Mouse (Mus musculus): ENCODE measurements around the gene Vmp1. TPM values are rescaled to one million over a fixed set of nuclear protein-coding genes. Genes with fewer than 3 reads are reported as not detected.

Vmp1 gene
- polyA plus RNA-seq, 1 experiment from 2014 or later, result 99.0 TPM

- no peaks in the 10 kb centered on the region for H3K27me3 ChIP-seq
- peaks cover 2% of the 10 kb centered on the region; the same call in 1 of the 2 replicates for H3K36me3 ChIP-seq
- no peak for ATAC-seq (replicated peaks)
- H3K27ac ChIP-seq (replicated peaks), result no peak overlapping the region
- no peak overlapping the region for H3K4me2 ChIP-seq (replicated peaks)
- H3K9ac ChIP-seq (replicated peaks), result no peak overlapping the region
- H3K9me3 ChIP-seq, result no peaks in the 10 kb centered on the region
- WGBS, result 85% methylated on average over 4 of the region's 4 CpGs
- H3K4me1 ChIP-seq, result no peaks in the 10 kb centered on the region
- H3K4me3 ChIP-seq, result no peak overlapping the region
Measured at GRCm38 (mm10) chr11:86558258-86558657, 125.4 kb downstream of the Vmp1 start.

DNA sequence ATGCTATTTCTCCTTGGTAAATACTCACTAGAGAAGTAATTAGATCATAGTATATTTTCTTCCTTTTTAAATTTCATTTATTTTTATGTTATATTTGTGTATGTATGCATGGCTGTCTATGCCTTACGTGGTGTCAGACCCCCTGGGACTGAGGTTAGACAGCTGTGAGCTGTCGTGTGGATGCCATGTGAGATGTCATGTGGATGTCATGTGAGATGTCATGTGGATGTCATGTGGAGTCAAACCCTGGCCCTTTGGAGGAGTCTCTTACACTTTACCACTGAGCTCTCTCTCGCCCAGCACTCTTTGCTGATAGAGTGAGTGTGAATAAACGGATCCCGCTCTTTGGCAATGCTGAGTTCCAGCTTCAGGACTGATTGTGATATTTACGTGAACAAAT is 130.1 kb downstream of the Vmp1 start:
- H3K27ac ChIP-seq (replicated peaks), result no peak overlapping the region
- no peaks in the 10 kb centered on the region for H3K27me3 ChIP-seq
- WGBS, result 93% methylated on average over 6 of the region's 6 CpGs
- no peak for ATAC-seq (replicated peaks)
- H3K4me3 ChIP-seq, result no peak overlapping the region
- H3K9me3 ChIP-seq, result no peaks in the 10 kb centered on the region
- no peak overlapping the region for H3K9ac ChIP-seq (replicated peaks)
- H3K4me1 ChIP-seq, result no peaks in the 10 kb centered on the region
- peaks cover 17% of the 10 kb centered on the region for H3K36me3 ChIP-seq
- no peak overlapping the region for H3K4me2 ChIP-seq (replicated peaks)

DNA sequence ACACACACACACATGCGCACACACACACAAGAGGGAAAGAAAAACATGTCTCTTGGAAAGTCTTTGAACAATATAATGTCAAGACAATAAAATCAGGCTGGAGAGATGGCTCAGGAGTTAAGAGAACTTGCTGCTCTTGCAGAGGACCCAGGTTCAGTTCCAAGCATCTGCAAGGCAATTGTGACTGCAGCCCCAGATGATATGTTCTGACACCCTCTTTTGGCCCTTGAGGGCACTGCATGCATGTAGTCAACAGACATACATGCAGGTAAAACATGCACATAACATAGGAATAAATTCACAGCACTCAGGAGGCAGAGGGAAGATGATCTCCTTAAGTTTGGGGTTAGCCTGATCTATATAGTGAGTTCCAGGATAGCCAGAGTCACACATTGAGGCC is 136.2 kb downstream of the Vmp1 start:
- no peak overlapping the region for H3K9ac ChIP-seq (replicated peaks)
- H3K4me3 ChIP-seq, result no peak overlapping the region
- H3K9me3 ChIP-seq, result no peaks in the 10 kb centered on the region
- peaks cover 24% of the 10 kb centered on the region for H3K4me1 ChIP-seq
- H3K27ac ChIP-seq (replicated peaks), result no peak overlapping the region
- H3K36me3 ChIP-seq, result peaks cover 15% of the 10 kb centered on the region; the same call in 1 of the 2 replicates
- H3K27me3 ChIP-seq, result no peaks in the 10 kb centered on the region
- ATAC-seq (replicated peaks), result no peak
- WGBS, result 100% methylated on average over 1 of the region's 1 CpGs
- no peak overlapping the region for H3K4me2 ChIP-seq (replicated peaks)

DNA sequence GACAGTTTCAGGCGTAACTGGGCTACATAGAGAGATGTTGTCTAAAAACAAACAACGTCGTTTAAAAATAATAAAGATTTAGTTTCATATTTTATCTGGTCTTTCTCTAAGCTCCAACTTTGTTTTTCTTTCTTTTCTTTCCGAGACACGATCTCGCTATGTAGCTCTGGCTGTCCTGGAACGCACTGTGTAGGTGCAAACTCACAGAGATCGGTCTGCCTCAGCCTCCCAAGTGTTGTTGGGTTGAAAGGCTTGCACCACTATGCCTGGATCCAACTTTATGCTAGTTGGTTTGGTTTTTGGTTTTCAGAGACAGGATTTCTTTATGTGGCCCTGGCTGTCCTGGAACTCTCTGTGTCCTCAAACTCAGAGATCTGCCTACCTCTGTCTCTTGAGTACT is 138.1 kb downstream of the Vmp1 start:
- no peaks in the 10 kb centered on the region for H3K27me3 ChIP-seq
- H3K9me3 ChIP-seq, result no peaks in the 10 kb centered on the region
- peaks cover 24% of the 10 kb centered on the region for H3K4me1 ChIP-seq
- no peak for ATAC-seq (replicated peaks)
- H3K4me2 ChIP-seq (replicated peaks), result peak overlapping the region; percentile 80
- H3K27ac ChIP-seq (replicated peaks), result no peak overlapping the region
- peaks cover 13% of the 10 kb centered on the region; the same call in 1 of the 2 replicates for H3K36me3 ChIP-seq
- peak overlapping the region; percentile 87 for H3K4me3 ChIP-seq
- peak overlapping the region; percentile 92; the same call in 1 of the 2 replicates for H3K9ac ChIP-seq (replicated peaks)
- 79% methylated on average over 8 of the region's 8 CpGs for WGBS

GRCm38 (mm10) chr11:86544639-86545299 is 138.9 kb downstream of the Vmp1 start, which contains the start of the genes Rps6kb1 and Tubd1:
Rps6kb1 (minus strand) TSS chr11:86544805.
Tubd1 (plus strand) TSS chr11:86544991.
- H3K9ac ChIP-seq (replicated peaks), result peak within 1 kb of the TSS; percentile 92
- H3K4me1 ChIP-seq, result peaks cover 24% of the 10 kb centered on the region
- ATAC-seq (replicated peaks), result peak; percentile 99
- peak within 1 kb of the TSS; percentile 80 for H3K4me2 ChIP-seq (replicated peaks)
- H3K27ac ChIP-seq (replicated peaks), result peak within 1 kb of the TSS; percentile 83
- WGBS, result under 1% methylated on average over 43 of the region's 43 CpGs
- H3K36me3 ChIP-seq, result 0 out of 2 replicates have a peak, but pooled peaks cover 6% of the 10 kb centered on the region
- H3K9me3 ChIP-seq, result no peaks in the 10 kb centered on the region
- H3K27me3 ChIP-seq, result no peaks in the 10 kb centered on the region
- peak within 1 kb of the TSS; percentile 87 for H3K4me3 ChIP-seq

DNA sequence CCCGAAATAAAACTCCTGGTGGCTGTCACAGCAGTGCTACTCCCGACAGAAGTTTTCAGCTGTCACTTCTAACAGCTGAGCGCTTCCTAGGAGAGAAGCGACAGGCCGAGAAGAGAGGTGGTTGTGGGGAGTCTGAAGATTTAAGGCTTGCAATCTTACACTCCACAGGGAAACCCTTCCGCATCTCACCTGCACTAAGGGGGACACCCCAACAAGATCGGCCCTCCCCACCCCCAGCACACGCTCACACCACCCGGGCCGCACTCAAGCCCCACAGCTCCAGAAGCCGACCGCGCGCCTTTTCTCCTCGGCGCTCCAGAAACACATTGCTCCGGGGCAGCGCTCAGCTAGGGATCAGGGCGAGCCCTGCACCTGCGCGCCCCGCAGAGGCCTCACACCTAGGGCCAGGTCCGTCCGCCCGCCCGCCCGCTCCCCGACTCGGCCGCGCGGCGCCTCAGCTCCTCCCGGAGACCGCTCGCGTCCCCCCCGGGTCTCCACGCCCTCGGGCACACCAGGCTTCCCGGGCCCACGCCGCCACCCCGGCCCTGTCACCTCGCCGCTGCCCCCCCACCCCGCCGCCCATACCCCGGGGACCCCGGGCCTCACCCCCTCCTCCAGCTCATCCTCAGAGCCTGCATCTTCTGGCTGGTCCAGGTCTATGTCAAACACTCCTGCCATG is 139.5 kb downstream of the Vmp1 start:
- ATAC-seq (replicated peaks), result peak; percentile 32
- Histone ChIP-seq H3K36me3 (0 out of 2 replicates have a peak, but pooled peaks cover under 1% of the 10 kb centered on the region), H3K27me3 (no peaks in the 10 kb centered on the region), H3K9ac (replicated peaks) (peak overlapping the region; percentile 92), H3K4me3 (peak overlapping the region; percentile 87), H3K4me2 (replicated peaks) (peak overlapping the region; percentile 80), H3K4me1 (peaks cover 24% of the 10 kb centered on the region), H3K27ac (replicated peaks) (peak overlapping the region; percentile 83), H3K9me3 (no peaks in the 10 kb centered on the region)
- WGBS, result under 1% methylated on average over 50 of the region's 50 CpGs

DNA sequence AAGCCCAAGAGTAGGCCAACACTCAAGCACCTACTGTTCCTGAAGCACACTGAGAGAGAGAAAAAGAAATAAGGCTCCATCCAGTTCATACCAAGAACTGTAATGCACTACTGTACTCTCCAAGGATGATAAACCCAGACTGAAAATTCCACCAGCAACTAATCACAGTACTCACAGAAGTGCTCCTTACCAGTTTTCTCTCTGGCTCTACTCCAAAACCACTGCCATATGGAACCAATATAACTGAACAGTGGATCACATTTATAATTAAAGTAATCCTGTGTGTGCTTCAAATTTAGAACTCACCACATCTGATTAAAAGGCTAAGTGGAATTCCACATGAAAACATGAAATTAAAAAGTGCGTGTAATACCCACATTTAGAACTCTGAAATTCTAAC is 140.8 kb downstream of the Vmp1 start:
- Histone ChIP-seq H3K9ac (replicated peaks) (no peak overlapping the region; the same call in 1 of the 2 replicates), H3K27me3 (no peaks in the 10 kb centered on the region), H3K4me1 (peaks cover 24% of the 10 kb centered on the region), H3K36me3 (0 out of 2 replicates have a peak, but pooled peaks cover under 1% of the 10 kb centered on the region), H3K4me3 (no peak overlapping the region), H3K4me2 (replicated peaks) (0 out of 2 replicates have a peak overlapping the region, but pooled peaks have one; percentile 80), H3K9me3 (no peaks in the 10 kb centered on the region), H3K27ac (replicated peaks) (no peak overlapping the region)
- ATAC-seq (replicated peaks), result no peak
- 91% methylated on average over 1 of the region's 1 CpGs for WGBS

- Histone ChIP-seq H3K9me3 (no peaks in the 10 kb centered on the region), H3K27ac (replicated peaks) (no peak overlapping the region), H3K4me1 (peaks cover 21% of the 10 kb centered on the region), H3K9ac (replicated peaks) (no peak overlapping the region), H3K4me2 (replicated peaks) (no peak overlapping the region), H3K36me3 (0 out of 2 replicates have a peak, but pooled peaks cover 3% of the 10 kb centered on the region), H3K27me3 (no peaks in the 10 kb centered on the region), H3K4me3 (no peak overlapping the region)
- no peak for ATAC-seq (replicated peaks)
- 92% methylated on average over 2 of the region's 2 CpGs for WGBS
Measured at GRCm38 (mm10) chr11:86540476-86540845, 143.2 kb downstream of the Vmp1 start.

DNA sequence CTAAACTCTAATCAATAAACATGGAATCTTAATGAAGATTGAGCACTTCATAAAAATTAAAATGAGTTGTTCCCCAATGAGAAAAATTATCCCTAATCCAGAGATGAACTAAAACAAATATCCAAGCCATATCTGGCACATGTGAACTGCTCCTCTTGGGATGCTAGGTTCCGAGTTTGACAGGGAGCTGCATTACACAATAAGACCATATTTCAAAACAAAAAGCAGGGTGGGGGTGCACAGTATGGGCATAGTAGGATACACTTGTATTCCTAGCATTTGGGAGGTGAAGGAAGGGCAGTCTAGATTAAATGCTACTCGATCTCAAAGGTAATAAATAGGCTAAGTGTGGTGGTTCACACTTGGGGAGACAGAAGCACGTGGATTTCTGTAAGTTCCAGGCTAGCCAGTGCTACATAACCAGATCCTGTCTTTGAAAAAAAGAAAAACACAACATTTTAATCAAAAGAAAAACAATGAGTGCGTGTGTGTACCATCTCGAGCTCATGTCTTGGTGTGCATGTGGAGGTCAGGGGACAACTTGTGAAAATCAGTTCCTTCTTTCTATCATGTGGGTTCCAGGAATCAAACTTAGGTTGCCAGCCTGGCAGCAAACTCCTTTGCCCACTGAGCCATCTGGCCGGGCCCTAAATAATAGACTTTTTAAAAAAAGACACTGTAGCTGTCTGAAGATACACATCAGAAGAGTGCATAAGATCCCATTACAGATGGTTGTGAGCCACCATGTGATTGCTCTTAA is 143.7 kb downstream of the Vmp1 start:
- no peaks in the 10 kb centered on the region for H3K27me3 ChIP-seq
- H3K9me3 ChIP-seq, result no peaks in the 10 kb centered on the region
- no peak overlapping the region for H3K9ac ChIP-seq (replicated peaks)
- ATAC-seq (replicated peaks), result no peak
- no peak overlapping the region for H3K4me3 ChIP-seq
- H3K36me3 ChIP-seq, result 0 out of 2 replicates have a peak, but pooled peaks cover 3% of the 10 kb centered on the region
- no peak overlapping the region for H3K27ac ChIP-seq (replicated peaks)
- H3K4me1 ChIP-seq, result peaks cover 16% of the 10 kb centered on the region
- no peak overlapping the region for H3K4me2 ChIP-seq (replicated peaks)
- 95% methylated on average over 6 of the region's 6 CpGs for WGBS

DNA sequence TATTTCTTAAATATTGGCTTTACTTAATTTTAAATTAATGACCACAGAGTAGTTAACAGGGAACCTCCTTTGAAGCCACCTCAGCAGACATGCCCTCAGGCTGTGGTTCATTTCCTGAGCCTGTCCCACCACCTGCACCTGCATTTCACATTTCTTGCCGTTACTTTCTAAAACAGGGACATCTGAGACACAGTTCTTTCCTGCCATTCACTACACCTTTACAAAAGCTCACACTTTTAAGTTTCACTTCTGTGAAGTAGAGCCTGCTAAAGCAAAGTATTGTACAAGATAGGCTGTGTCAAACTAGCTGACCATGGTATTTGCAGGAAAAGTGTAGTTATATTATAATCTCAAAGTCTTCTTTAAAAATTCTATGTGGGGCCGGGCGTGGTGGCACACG is 144.8 kb downstream of the Vmp1 start:
- peaks cover 14% of the 10 kb centered on the region for H3K4me1 ChIP-seq
- WGBS, result 93% methylated on average over 4 of the region's 4 CpGs
- peaks cover 5% of the 10 kb centered on the region; the same call in 1 of the 2 replicates for H3K36me3 ChIP-seq
- H3K27ac ChIP-seq (replicated peaks), result no peak overlapping the region
- H3K4me3 ChIP-seq, result no peak overlapping the region
- ATAC-seq (replicated peaks), result no peak
- no peaks in the 10 kb centered on the region for H3K27me3 ChIP-seq
- no peak overlapping the region for H3K4me2 ChIP-seq (replicated peaks)
- H3K9ac ChIP-seq (replicated peaks), result no peak overlapping the region
- no peaks in the 10 kb centered on the region for H3K9me3 ChIP-seq

GRCm38 (mm10) chr11:86534201-86534910 is 149.3 kb downstream of the Vmp1 start:
- Histone ChIP-seq H3K36me3 (peaks cover 29% of the 10 kb centered on the region), H3K4me2 (replicated peaks) (no peak overlapping the region), H3K4me1 (no peaks in the 10 kb centered on the region), H3K27ac (replicated peaks) (no peak overlapping the region), H3K4me3 (no peak overlapping the region), H3K27me3 (no peaks in the 10 kb centered on the region), H3K9ac (replicated peaks) (no peak overlapping the region), H3K9me3 (no peaks in the 10 kb centered on the region)
- no peak for ATAC-seq (replicated peaks)
- WGBS, result 96% methylated on average over 5 of the region's 5 CpGs

Measured in forebrain, embryonic 15.5 days (tissue).